Mouse (Mus musculus): ENCODE measurements around the gene H2-DMb1. TPM values are rescaled to one million over a fixed set of nuclear protein-coding genes. Genes with fewer than 3 reads are reported as not detected.

Gene H2-DMb1
- polyA plus RNA-seq, 1 experiment = not detected

DNA sequence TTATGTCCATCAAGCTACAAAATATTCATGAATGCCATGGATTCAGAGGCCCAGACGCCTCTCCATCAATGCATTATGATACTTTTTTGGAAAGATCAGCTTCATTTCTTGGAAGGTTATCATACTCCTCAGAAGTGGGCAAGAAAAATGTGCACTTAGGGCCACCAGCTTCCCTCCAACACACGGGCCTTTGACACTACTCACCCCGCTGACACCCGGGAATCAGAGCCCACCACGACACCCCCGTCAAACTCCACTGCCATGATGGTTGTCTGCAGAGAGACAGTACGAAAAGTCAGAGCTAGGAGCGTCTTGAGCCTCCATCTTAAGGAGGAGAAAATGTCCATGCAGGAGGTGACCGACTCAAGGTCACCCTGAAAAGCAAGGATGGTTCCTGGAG, 32.7 kb downstream of the H2-DMb1 start:
- no peak overlapping the region for H3ac ChIP-seq (ENCODE audit: control insufficient read depth, insufficient read length, low read depth)
- no peaks in the 10 kb centered on the region for H3K36me3 ChIP-seq (ENCODE audit: control insufficient read depth, insufficient read depth)
- no peaks in the 10 kb centered on the region for H3K79me2 ChIP-seq (ENCODE audit: control insufficient read depth, insufficient read depth)
- H3K4me3 ChIP-seq (ENCODE audit: insufficient read depth, poor library complexity, severe bottlenecking) = no peak overlapping the region
- peaks cover 51% of the 10 kb centered on the region for H3K27me3 ChIP-seq (ENCODE audit: control insufficient read depth, insufficient read depth, insufficient read length)
- TF ChIP-seq MAX (IDR thresholded peaks at IDR 0.05) (no peak), FOSL1 (IDR thresholded peaks at IDR 0.05; ENCODE audit: insufficient read depth, low read length, poor library complexity, severe bottlenecking) (no peak), MYOD1 (IDR thresholded peaks at IDR 0.05; ENCODE audit: control insufficient read depth, insufficient read length, low read depth) (no peak), CEBPB (IDR thresholded peaks at IDR 0.05; ENCODE audit: low read depth) (no peak), USF1 (IDR thresholded peaks at IDR 0.05; ENCODE audit: low read depth) (no peak), MYOG (IDR thresholded peaks at IDR 0.05; ENCODE audit: control insufficient read depth, extremely low read depth, insufficient read length) (no peak), CTCF (IDR thresholded peaks at IDR 0.05; ENCODE audit: control insufficient read depth, insufficient read depth, insufficient read length) (no peak)
- H3K79me3 ChIP-seq (ENCODE audit: low read depth) = no peaks in the 10 kb centered on the region

DNA sequence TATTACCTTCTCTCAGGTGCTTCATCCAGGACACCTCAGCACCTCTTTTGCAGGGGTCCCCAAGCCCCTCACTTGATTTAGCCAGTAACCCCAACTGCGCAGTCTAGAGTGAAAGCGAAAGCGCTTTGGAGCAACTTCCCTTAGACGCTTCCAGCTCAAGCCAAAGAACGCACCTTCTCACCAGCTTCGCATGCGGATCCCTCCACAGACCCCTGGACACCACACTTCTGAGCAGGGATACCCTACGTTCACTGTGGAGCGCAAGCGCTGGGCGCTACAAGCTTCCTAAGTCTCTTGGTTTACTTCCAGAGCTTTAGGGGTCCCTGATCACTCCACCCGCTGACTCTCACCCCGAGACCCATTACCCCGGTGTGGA, 34.0 kb downstream of the H2-DMb1 start:
- H3K4me3 ChIP-seq (ENCODE audit: insufficient read depth, poor library complexity, severe bottlenecking) = peak overlapping the region; percentile 30
- peaks cover 55% of the 10 kb centered on the region for H3K27me3 ChIP-seq (ENCODE audit: control insufficient read depth, insufficient read depth, insufficient read length)
- no peak for TF ChIP-seq MYOG (IDR thresholded peaks at IDR 0.05; ENCODE audit: control insufficient read depth, extremely low read depth, insufficient read length)
- TF ChIP-seq CEBPB (IDR thresholded peaks at IDR 0.05; ENCODE audit: low read depth) = no peak
- TF ChIP-seq FOSL1 (IDR thresholded peaks at IDR 0.05; ENCODE audit: insufficient read depth, low read length, poor library complexity, severe bottlenecking) = no peak
- no peak for TF ChIP-seq USF1 (IDR thresholded peaks at IDR 0.05; ENCODE audit: low read depth)
- no peak for TF ChIP-seq MYOD1 (IDR thresholded peaks at IDR 0.05; ENCODE audit: control insufficient read depth, insufficient read length, low read depth)
- no peak for TF ChIP-seq CTCF (IDR thresholded peaks at IDR 0.05; ENCODE audit: control insufficient read depth, insufficient read depth, insufficient read length)
- TF ChIP-seq MAX (IDR thresholded peaks at IDR 0.05) = no peak
- peak overlapping the region; percentile 42 for H3ac ChIP-seq (ENCODE audit: control insufficient read depth, insufficient read length, low read depth)
- no peaks in the 10 kb centered on the region for H3K79me3 ChIP-seq (ENCODE audit: low read depth)
- no peaks in the 10 kb centered on the region for H3K79me2 ChIP-seq (ENCODE audit: control insufficient read depth, insufficient read depth)
- H3K36me3 ChIP-seq (ENCODE audit: control insufficient read depth, insufficient read depth) = no peaks in the 10 kb centered on the region

DNA sequence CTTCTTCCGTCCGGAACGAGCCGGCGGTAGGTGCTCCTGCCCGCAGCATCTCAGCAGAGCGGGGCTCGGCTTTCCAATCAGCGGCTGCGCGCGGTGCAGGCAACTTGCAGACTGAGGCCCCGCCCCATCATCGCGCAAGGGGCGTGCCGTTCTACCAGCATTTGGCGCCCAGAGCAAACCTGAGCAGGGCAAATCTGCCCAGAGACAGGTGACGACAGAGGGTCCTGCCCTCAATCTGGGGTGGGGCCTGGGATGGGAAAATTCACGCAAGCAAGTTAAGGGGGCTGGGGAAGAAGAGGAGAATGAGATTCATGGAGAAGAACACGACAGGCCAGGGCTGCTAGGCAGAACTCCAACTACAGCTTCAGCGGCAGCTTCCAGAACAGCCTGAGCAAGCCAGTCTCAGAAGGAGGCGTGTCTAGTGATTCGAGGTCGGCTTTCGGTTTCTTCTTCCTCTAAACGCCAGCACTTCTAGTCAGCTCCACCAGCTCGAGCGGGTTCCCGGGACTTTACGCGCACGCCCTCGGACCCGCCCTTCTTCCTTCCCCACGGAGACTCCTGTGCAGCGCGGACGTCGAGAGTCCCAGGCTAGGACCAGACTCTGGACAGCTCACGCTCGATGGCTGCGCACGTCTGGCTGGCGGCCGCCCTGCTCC, 34.5 kb downstream of the H2-DMb1 start, which contains the start of the genes Tap1 and Psmb9:
Tap1 (plus strand) TSS at position 293 of the 656 bp plus-strand sequence.
Psmb9 (minus strand) TSS at position 504 of the 656 bp plus-strand sequence.
- H3K79me2 ChIP-seq (ENCODE audit: control insufficient read depth, insufficient read depth) = no peaks in the 10 kb centered on the region
- no peaks in the 10 kb centered on the region for H3K36me3 ChIP-seq (ENCODE audit: control insufficient read depth, insufficient read depth)
- peaks cover 56% of the 10 kb centered on the region for H3K27me3 ChIP-seq (ENCODE audit: control insufficient read depth, insufficient read depth, insufficient read length)
- H3K79me3 ChIP-seq (ENCODE audit: low read depth) = no peaks in the 10 kb centered on the region
- TF ChIP-seq FOSL1 (IDR thresholded peaks at IDR 0.05; ENCODE audit: insufficient read depth, low read length, poor library complexity, severe bottlenecking) (no peak), MAX (IDR thresholded peaks at IDR 0.05) (no peak), MYOD1 (IDR thresholded peaks at IDR 0.05; ENCODE audit: control insufficient read depth, insufficient read length, low read depth) (no peak), CTCF (IDR thresholded peaks at IDR 0.05; ENCODE audit: control insufficient read depth, insufficient read depth, insufficient read length) (no peak), MYOG (IDR thresholded peaks at IDR 0.05; ENCODE audit: control insufficient read depth, extremely low read depth, insufficient read length) (no peak), USF1 (IDR thresholded peaks at IDR 0.05; ENCODE audit: low read depth) (no peak), CEBPB (IDR thresholded peaks at IDR 0.05; ENCODE audit: low read depth) (no peak)
- peak within 1 kb of the TSS; percentile 30 for H3K4me3 ChIP-seq (ENCODE audit: insufficient read depth, poor library complexity, severe bottlenecking)
- peak within 1 kb of the TSS; percentile 42 for H3ac ChIP-seq (ENCODE audit: control insufficient read depth, insufficient read length, low read depth)

DNA sequence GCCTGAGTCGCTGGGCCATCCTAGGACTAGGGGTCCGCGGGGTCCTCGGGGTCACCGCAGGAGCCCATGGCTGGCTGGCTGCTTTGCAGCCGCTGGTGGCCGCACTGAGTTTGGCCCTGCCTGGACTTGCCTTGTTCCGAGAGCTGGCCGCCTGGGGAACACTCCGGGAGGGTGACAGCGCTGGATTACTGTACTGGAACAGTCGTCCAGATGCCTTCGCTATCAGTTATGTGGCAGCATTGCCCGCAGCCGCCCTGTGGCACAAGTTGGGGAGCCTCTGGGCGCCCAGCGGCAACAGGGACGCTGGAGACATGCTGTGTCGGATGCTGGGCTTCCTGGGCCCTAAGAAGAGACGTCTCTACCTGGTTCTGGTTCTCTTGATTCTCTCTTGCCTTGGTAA, 35.1 kb downstream of the H2-DMb1 start:
- H3K36me3 ChIP-seq (ENCODE audit: control insufficient read depth, insufficient read depth) = no peaks in the 10 kb centered on the region
- H3K4me3 ChIP-seq (ENCODE audit: insufficient read depth, poor library complexity, severe bottlenecking) = peak overlapping the region; percentile 30
- H3K79me3 ChIP-seq (ENCODE audit: low read depth) = no peaks in the 10 kb centered on the region
- peaks cover 60% of the 10 kb centered on the region for H3K27me3 ChIP-seq (ENCODE audit: control insufficient read depth, insufficient read depth, insufficient read length)
- no peaks in the 10 kb centered on the region for H3K79me2 ChIP-seq (ENCODE audit: control insufficient read depth, insufficient read depth)
- peak overlapping the region; percentile 27 for H3ac ChIP-seq (ENCODE audit: control insufficient read depth, insufficient read length, low read depth)
- TF ChIP-seq FOSL1 (IDR thresholded peaks at IDR 0.05; ENCODE audit: insufficient read depth, low read length, poor library complexity, severe bottlenecking) = no peak

DNA sequence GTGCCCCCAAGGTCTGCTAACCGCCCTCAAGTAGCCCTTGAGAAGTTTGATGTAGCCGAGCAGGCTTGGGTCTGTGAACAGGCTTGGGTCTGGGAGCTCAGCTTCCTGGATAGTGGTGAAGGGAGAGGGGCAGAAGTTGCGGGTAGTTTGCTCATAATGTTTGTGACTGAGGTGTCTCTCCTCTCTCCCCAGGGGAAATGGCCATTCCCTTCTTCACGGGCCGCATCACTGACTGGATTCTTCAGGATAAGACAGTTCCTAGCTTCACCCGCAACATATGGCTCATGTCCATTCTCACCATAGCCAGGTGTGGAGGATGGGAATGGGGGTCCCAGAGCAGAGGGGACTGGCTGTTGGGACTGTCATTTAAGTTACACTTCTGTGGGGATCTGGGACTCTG, 36.1 kb downstream of the H2-DMb1 start:
- no peak overlapping the region for H3ac ChIP-seq (ENCODE audit: control insufficient read depth, insufficient read length, low read depth)
- H3K79me3 ChIP-seq (ENCODE audit: low read depth) = no peaks in the 10 kb centered on the region
- no peak overlapping the region for H3K4me3 ChIP-seq (ENCODE audit: insufficient read depth, poor library complexity, severe bottlenecking)
- H3K79me2 ChIP-seq (ENCODE audit: control insufficient read depth, insufficient read depth) = no peaks in the 10 kb centered on the region
- TF ChIP-seq CEBPB (IDR thresholded peaks at IDR 0.05; ENCODE audit: low read depth) = no peak
- no peak for TF ChIP-seq MYOD1 (IDR thresholded peaks at IDR 0.05; ENCODE audit: control insufficient read depth, insufficient read length, low read depth)
- no peak for TF ChIP-seq USF1 (IDR thresholded peaks at IDR 0.05; ENCODE audit: low read depth)
- no peak for TF ChIP-seq FOSL1 (IDR thresholded peaks at IDR 0.05; ENCODE audit: insufficient read depth, low read length, poor library complexity, severe bottlenecking)
- no peak for TF ChIP-seq CTCF (IDR thresholded peaks at IDR 0.05; ENCODE audit: control insufficient read depth, insufficient read depth, insufficient read length)
- TF ChIP-seq MAX (IDR thresholded peaks at IDR 0.05) = no peak
- no peak for TF ChIP-seq MYOG (IDR thresholded peaks at IDR 0.05; ENCODE audit: control insufficient read depth, extremely low read depth, insufficient read length)
- H3K27me3 ChIP-seq (ENCODE audit: control insufficient read depth, insufficient read depth, insufficient read length) = peaks cover 59% of the 10 kb centered on the region
- H3K36me3 ChIP-seq (ENCODE audit: control insufficient read depth, insufficient read depth) = no peaks in the 10 kb centered on the region

DNA sequence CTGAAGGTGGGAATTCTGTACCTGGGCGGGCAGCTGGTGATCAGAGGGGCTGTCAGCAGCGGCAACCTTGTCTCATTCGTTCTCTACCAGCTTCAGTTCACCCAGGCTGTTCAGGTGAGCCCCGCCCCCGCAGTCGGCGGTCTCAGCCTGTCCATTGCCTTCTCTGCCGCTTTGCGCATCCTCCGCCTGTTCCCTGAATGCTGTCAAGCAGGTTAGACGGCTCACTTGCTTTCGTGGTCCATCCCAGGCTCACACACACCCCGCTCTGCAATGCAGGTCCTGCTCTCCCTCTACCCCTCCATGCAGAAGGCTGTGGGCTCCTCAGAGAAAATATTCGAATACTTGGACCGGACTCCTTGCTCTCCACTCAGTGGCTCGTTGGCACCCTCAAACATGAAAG, 40.0 kb downstream of the H2-DMb1 start:
- no peaks in the 10 kb centered on the region for H3K36me3 ChIP-seq (ENCODE audit: control insufficient read depth, insufficient read depth)
- TF ChIP-seq CTCF (IDR thresholded peaks at IDR 0.05; ENCODE audit: control insufficient read depth, insufficient read depth, insufficient read length) (no peak), FOSL1 (IDR thresholded peaks at IDR 0.05; ENCODE audit: insufficient read depth, low read length, poor library complexity, severe bottlenecking) (no peak), MAX (IDR thresholded peaks at IDR 0.05) (no peak), CEBPB (IDR thresholded peaks at IDR 0.05; ENCODE audit: low read depth) (no peak), MYOG (IDR thresholded peaks at IDR 0.05; ENCODE audit: control insufficient read depth, extremely low read depth, insufficient read length) (no peak), USF1 (IDR thresholded peaks at IDR 0.05; ENCODE audit: low read depth) (no peak), MYOD1 (IDR thresholded peaks at IDR 0.05; ENCODE audit: control insufficient read depth, insufficient read length, low read depth) (no peak)
- H3K4me3 ChIP-seq (ENCODE audit: insufficient read depth, poor library complexity, severe bottlenecking) = no peak overlapping the region
- H3K79me2 ChIP-seq (ENCODE audit: control insufficient read depth, insufficient read depth) = no peaks in the 10 kb centered on the region
- peaks cover 65% of the 10 kb centered on the region for H3K27me3 ChIP-seq (ENCODE audit: control insufficient read depth, insufficient read depth, insufficient read length)
- H3K79me3 ChIP-seq (ENCODE audit: low read depth) = no peaks in the 10 kb centered on the region
- no peak overlapping the region for H3ac ChIP-seq (ENCODE audit: control insufficient read depth, insufficient read length, low read depth)

Data from C2C12 (cell line).